Mouse (Mus musculus): ENCODE data around the gene Cfdp1. TPM values are rescaled to one million over a fixed set of nuclear protein-coding genes. Genes with fewer than 3 reads are reported as not detected.
A peak's percentile ranks its signal among the peaks of the same experiment; 100 is the strongest.

The Cfdp1 gene
- 182 and 187 TPM in 2 replicates for polyA plus RNA-seq (2015; fragmentation: Nextera tagmentation; extraction: Ambion mirVana)

DNA sequence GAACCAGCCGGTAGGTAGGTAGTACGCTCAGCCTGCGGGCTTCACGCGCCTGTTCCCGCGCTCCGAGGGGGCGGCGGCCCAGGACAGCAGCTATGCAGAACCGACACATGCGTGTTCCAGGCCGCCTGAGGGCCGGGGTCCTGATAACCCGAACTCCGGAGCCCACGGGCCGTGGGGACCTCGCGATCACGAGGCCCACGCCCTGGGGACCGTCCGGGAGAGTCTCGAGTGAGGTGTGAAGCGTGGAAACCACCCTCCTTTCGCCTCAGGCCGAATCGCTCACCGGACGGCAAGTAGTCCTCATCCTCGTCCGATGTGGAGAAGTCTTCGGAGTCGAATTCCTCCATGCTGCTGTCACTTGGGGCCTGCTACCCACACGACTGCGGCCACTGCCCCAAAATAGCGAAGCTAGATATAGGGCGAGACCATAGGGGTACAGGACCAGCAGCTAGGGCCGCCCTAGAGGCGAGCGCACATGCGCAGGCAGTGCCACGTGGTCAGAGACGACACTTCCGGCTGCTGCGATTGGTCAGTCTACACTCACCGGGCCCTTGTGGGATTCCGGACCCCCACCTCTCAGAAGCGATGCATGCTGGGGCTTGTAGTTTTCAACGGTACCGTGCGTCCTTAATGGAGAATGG lies at the start of gene Cfdp1:
Gene Cfdp1, minus strand, starts transcription at position 431 of the 641 bp plus-strand sequence.
- Histone ChIP-seq H3K27me3 (replicated peaks) (no peaks in the 10 kb centered on the region), H3K9ac (peak within 1 kb of the TSS; percentile 83), H3K4me2 (replicated peaks) (peak within 1 kb of the TSS; percentile 77), H3K36me3 (0 out of 2 replicates have a peak, but pooled peaks cover 3% of the 10 kb centered on the region), H3K4me1 (replicated peaks) (peaks cover 8% of the 10 kb centered on the region; the same call in 1 of the 2 replicates), H3K27ac (no peak within 1 kb of the TSS; the same call in 1 of the 2 replicates), H3K4me3 (replicated peaks) (peak within 1 kb of the TSS; percentile 76), H3K9me3 (no peaks in the 10 kb centered on the region)
- peak; percentile 100 for ATAC-seq
- under 1% methylated on average over 53 of the region's 53 CpGs for WGBS

DNA sequence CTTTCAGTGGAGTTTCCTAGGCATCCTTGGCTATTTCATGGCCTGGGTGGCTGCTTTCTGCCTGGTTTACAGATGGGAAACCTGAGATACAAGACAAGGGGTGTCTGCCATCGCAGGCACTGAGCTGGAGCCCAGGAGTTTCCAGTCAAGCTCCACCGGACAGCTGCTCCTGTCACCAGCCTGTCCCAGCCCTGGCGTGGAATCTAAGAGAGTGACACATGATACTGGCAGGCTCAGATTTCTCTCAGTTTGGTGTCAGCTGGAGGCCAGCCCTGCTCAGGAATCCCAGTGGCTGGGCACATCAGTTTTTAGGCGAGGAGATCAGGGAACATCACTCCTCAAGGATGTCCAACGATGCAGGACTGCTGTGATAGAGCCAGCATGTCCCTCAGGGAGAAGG lies 48.0 kb upstream of the Cfdp1 start:
- Histone ChIP-seq H3K27me3 (replicated peaks) (no peaks in the 10 kb centered on the region), H3K36me3 (no peaks in the 10 kb centered on the region), H3K4me1 (replicated peaks) (peaks cover 5% of the 10 kb centered on the region; the same call in 1 of the 2 replicates), H3K4me2 (replicated peaks) (no peak overlapping the region), H3K27ac (no peak overlapping the region), H3K9ac (no peak overlapping the region), H3K9me3 (no peaks in the 10 kb centered on the region), H3K4me3 (replicated peaks) (no peak overlapping the region)
- 37% methylated on average over 5 of the region's 5 CpGs for WGBS
- ATAC-seq = no peak

DNA sequence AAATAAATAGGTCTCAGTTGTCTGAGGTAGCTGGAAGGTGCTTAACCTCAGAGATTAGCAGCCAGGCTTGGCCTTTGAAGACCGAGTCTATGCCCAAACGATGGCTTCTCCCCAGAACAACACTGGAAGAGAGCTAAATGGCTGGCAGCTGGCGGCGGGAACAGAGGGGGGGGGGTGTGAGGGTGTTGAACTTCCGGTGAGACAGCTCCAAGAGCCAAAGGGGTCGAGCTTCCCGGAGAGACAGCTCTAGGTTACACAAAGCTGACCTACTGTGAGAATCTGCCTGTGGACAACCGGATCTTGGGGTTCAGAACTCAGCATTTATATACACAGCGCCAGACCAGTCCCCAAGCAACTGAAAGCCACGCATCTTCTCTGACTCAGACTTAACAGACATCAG lies 44.5 kb upstream of the Cfdp1 start:
- H3K4me3 ChIP-seq (replicated peaks) = no peak overlapping the region

DNA sequence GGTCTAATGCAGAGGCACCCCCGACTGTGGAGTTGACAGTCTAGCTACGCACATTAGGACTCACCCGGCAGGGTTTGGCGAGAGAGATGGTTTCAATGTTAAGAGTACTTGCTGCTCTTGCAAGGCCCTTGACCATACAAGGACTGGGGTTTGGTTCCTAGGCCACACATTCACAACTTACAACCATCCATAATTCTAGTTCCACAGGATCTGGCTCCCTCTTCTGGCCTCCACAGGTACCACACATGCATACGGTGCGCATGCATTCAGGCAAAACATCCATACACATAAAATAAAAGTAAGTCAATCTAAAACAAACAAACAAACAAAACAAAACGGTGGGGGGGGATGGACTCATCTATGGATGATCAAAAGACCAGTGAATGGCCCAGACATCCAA lies 40.9 kb upstream of the Cfdp1 start:
- peaks cover 7% of the 10 kb centered on the region for H3K4me1 ChIP-seq (replicated peaks)
- no peak for ATAC-seq
- H3K4me3 ChIP-seq (replicated peaks) = no peak overlapping the region
- no peak overlapping the region for H3K27ac ChIP-seq
- H3K9me3 ChIP-seq = no peaks in the 10 kb centered on the region
- H3K36me3 ChIP-seq = no peaks in the 10 kb centered on the region
- no peak overlapping the region for H3K4me2 ChIP-seq (replicated peaks)
- H3K27me3 ChIP-seq (replicated peaks) = peaks cover 13% of the 10 kb centered on the region
- 86% methylated on average over 7 of the region's 7 CpGs for WGBS
- no peak overlapping the region for H3K9ac ChIP-seq

More for the DNA sequence above, 44.5 kb upstream of the Cfdp1 start:
- Histone ChIP-seq H3K27ac (no peak overlapping the region), H3K4me2 (replicated peaks) (no peak overlapping the region), H3K36me3 (no peaks in the 10 kb centered on the region), H3K9me3 (no peaks in the 10 kb centered on the region), H3K4me1 (replicated peaks) (no peaks in the 10 kb centered on the region), H3K9ac (no peak overlapping the region), H3K27me3 (replicated peaks) (no peaks in the 10 kb centered on the region)
- WGBS = 43% methylated on average over 10 of the region's 10 CpGs
- ATAC-seq = no peak

DNA sequence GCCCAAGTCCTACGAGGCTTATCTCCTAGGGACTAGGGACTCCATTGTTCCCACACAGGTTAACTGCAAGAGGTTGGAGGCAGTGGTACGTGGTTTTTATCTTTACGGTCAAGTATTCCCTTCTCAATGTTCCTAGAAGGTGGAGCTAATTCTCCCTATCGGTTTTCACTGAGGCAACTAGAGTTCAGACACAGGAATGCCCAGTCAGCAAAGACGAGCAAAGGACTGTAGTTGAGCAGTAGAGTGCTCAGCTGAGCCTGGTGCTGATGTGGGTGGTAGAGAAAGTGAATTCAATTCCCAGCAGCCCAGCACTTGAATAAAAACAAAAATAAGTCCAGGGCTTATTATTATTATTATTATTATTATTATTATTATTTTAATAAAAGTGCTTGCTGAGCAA lies 38.5 kb upstream of the Cfdp1 start:
- H3K27me3 ChIP-seq (replicated peaks) = peaks cover 22% of the 10 kb centered on the region
- no peaks in the 10 kb centered on the region for H3K9me3 ChIP-seq
- H3K4me3 ChIP-seq (replicated peaks) = no peak overlapping the region
- no peak overlapping the region for H3K4me2 ChIP-seq (replicated peaks)
- H3K27ac ChIP-seq = no peak overlapping the region
- 50% methylated on average over 5 of the region's 5 CpGs for WGBS
- no peak overlapping the region for H3K9ac ChIP-seq
- H3K36me3 ChIP-seq = no peaks in the 10 kb centered on the region
- peaks cover 17% of the 10 kb centered on the region for H3K4me1 ChIP-seq (replicated peaks)
- no peak for ATAC-seq

- ATAC-seq = 0 out of 2 replicates have a peak, but pooled peaks have one; percentile 21
- 16% methylated on average over 8 of the region's 8 CpGs for WGBS
Measured at GRCm38 (mm10) chr8:111891983-111892382, 37.9 kb upstream of the Cfdp1 start.

DNA sequence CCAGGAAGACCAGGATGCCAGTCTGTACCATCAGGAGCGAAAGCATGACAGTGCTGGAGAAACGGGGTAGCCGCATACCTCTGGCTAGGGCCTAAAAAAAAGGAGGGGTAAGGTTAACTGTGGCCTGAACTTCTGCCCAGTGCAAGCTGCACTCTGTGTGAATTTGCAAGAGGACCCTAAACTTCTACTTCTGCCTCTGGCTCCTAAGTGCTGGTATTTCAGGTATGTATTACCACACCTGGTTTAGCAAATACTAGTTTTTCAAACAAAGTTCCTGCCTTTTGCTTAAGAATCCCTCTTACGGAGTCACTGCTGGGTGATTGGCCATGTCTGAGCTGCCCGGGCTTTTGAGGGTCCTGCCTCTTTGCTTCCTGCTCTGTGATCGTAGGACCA lies 36.8 kb upstream of the Cfdp1 start:
- H3K4me2 ChIP-seq (replicated peaks) = no peak overlapping the region
- no peaks in the 10 kb centered on the region for H3K9me3 ChIP-seq
- H3K27ac ChIP-seq = no peak overlapping the region
- no peaks in the 10 kb centered on the region for H3K36me3 ChIP-seq
- H3K4me1 ChIP-seq (replicated peaks) = peaks cover 17% of the 10 kb centered on the region
- peaks cover 22% of the 10 kb centered on the region for H3K27me3 ChIP-seq (replicated peaks)
- H3K9ac ChIP-seq = no peak overlapping the region
- WGBS = 55% methylated on average over 6 of the region's 6 CpGs
- H3K4me3 ChIP-seq (replicated peaks) = no peak overlapping the region
- no peak for ATAC-seq

More at GRCm38 (mm10) chr8:111891983-111892382, 37.9 kb upstream of the Cfdp1 start:
- H3K4me3 ChIP-seq (replicated peaks) = no peak overlapping the region
- H3K4me1 ChIP-seq (replicated peaks) = peaks cover 17% of the 10 kb centered on the region
- H3K36me3 ChIP-seq = no peaks in the 10 kb centered on the region
- H3K27me3 ChIP-seq (replicated peaks) = peaks cover 22% of the 10 kb centered on the region
- H3K4me2 ChIP-seq (replicated peaks) = no peak overlapping the region
- no peak overlapping the region for H3K9ac ChIP-seq
- no peaks in the 10 kb centered on the region for H3K9me3 ChIP-seq
- no peak overlapping the region for H3K27ac ChIP-seq

DNA sequence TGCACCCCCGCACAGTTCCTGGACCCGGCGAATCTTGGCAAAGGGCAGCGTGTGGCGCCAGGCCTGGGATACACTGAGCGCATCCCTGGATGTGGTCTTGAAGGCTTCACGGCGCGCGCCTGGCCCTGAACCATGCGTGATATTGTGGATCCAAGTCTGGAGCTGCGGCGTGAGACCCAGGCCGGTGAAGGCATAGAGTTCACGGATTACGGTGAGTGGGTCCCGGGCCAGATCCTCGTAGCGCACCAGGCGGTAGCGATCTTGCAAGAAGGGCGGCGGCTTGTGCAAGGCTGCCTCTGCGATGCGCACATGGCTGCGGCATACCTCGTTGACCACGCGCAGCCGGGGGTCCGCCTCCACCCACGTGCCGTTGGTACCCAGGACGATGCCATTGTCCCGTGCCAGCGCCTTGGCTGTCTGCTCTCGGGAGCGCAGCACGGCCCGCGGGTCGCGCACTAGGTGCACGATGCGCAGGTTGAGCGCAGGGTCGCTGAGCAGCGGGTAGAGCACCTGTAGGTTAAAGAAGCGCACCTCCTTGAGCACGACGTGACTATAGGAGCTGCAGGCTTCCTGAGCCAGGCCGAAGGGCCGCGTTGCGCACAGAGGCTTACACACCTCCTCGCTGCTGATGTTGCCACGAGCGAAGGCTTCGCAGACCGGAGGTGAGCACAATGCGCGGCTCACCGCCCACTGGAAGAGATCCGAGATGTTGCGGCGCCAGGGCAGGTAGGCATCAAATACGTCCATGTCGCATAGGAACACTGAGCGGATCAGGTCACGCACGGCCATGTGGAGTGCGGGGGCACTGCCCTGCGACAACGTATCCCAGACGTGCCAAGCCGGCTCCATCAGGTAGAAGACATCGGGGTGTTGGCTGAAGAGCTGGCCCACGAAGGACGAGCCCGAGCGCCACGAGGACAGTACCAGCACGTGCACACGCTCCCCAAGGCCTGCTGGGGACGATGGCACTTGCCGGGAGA lies 36.1 kb upstream of the Cfdp1 start:
- peaks cover 17% of the 10 kb centered on the region for H3K4me1 ChIP-seq (replicated peaks)
- H3K4me3 ChIP-seq (replicated peaks) = peak overlapping the region; percentile 25
- no peaks in the 10 kb centered on the region for H3K9me3 ChIP-seq
- H3K36me3 ChIP-seq = no peaks in the 10 kb centered on the region
- 16% methylated on average over 86 of the region's 86 CpGs for WGBS
- ATAC-seq = peak; percentile 27; the same call in 1 of the 2 replicates
- H3K9ac ChIP-seq = no peak overlapping the region; the same call in 1 of the 2 replicates
- no peak overlapping the region for H3K27ac ChIP-seq
- peaks cover 22% of the 10 kb centered on the region for H3K27me3 ChIP-seq (replicated peaks)
- H3K4me2 ChIP-seq (replicated peaks) = peak overlapping the region; percentile 53

GRCm38 (mm10) chr8:111888091-111888650 lies 34.1 kb upstream of the Cfdp1 start:
- peak; percentile 38 for ATAC-seq
- Histone ChIP-seq H3K9ac (no peak overlapping the region), H3K9me3 (no peaks in the 10 kb centered on the region), H3K4me3 (replicated peaks) (no peak overlapping the region), H3K36me3 (no peaks in the 10 kb centered on the region), H3K4me2 (replicated peaks) (no peak overlapping the region; the same call in 1 of the 2 replicates), H3K27me3 (replicated peaks) (peaks cover 22% of the 10 kb centered on the region), H3K27ac (no peak overlapping the region), H3K4me1 (replicated peaks) (peaks cover 17% of the 10 kb centered on the region)
- 29% methylated on average over 7 of the region's 7 CpGs for WGBS

- H3K9me3 ChIP-seq = no peaks in the 10 kb centered on the region
- H3K4me1 ChIP-seq (replicated peaks) = peaks cover 17% of the 10 kb centered on the region
- no peak overlapping the region for H3K27ac ChIP-seq
- no peak overlapping the region for H3K4me3 ChIP-seq (replicated peaks)
- peaks cover 22% of the 10 kb centered on the region for H3K27me3 ChIP-seq (replicated peaks)
- H3K4me2 ChIP-seq (replicated peaks) = no peak overlapping the region
- ATAC-seq = no peak
- 73% methylated on average over 1 of the region's 1 CpGs for WGBS
- no peak overlapping the region for H3K9ac ChIP-seq
- H3K36me3 ChIP-seq = no peaks in the 10 kb centered on the region
Measured at GRCm38 (mm10) chr8:111887479-111887878, 33.4 kb upstream of the Cfdp1 start.

DNA sequence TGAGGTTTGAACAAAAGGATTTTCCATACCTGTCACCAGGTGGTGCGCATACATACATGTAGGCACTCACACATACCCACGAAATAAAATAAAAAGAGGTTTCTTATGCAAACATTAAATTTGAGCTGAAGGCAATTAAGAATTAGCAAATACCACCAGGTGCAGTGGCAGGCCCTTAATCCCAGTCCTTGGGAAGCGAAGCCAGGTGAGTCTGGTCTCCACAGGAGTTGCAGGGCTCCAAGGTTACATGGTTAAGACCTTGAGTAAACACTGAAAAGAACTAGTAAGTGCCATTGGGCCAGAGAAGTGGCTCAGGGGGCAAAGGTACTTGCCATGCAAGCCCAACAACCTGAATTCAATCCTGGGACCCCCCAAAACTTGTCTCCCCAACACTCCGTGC lies 29.5 kb upstream of the Cfdp1 start:
- no peaks in the 10 kb centered on the region for H3K36me3 ChIP-seq
- H3K27ac ChIP-seq = no peak overlapping the region
- no peaks in the 10 kb centered on the region for H3K27me3 ChIP-seq (replicated peaks)
- ATAC-seq = no peak
- H3K9me3 ChIP-seq = no peaks in the 10 kb centered on the region
- H3K4me2 ChIP-seq (replicated peaks) = no peak overlapping the region
- 72% methylated on average over 4 of the region's 4 CpGs for whole genome bisulfite sequencing
- no peak overlapping the region for H3K4me3 ChIP-seq (replicated peaks)
- H3K4me1 ChIP-seq (replicated peaks) = peaks cover 7% of the 10 kb centered on the region; the same call in 1 of the 2 replicates
- H3K9ac ChIP-seq = no peak overlapping the region

DNA sequence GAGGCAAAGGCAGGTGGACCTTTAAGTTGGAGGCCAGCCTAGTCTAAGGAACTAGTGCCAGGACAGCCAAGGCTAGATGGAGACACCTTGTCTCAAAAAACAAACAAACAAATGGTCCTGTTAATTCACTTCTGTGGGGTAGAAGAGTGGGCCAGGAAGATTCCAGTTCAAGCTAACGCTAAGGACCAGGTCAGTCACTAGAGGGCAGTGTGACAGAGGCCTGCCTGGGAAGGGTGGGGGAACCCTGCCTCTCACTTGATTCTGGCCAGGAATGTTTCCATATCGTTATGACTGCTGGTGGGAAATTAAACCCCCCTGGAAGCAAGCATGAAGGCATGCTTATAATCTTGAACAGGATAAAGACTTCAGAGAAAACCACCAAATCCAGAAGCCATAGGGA lies 27.5 kb upstream of the Cfdp1 start:
- Histone ChIP-seq H3K4me3 (replicated peaks) (no peak overlapping the region), H3K27me3 (replicated peaks) (no peaks in the 10 kb centered on the region), H3K4me1 (replicated peaks) (no peaks in the 10 kb centered on the region), H3K9me3 (no peaks in the 10 kb centered on the region), H3K36me3 (no peaks in the 10 kb centered on the region), H3K27ac (no peak overlapping the region), H3K9ac (no peak overlapping the region), H3K4me2 (replicated peaks) (no peak overlapping the region)
- ATAC-seq = no peak
- WGBS = 2% methylated on average over 2 of the region's 2 CpGs
